Mouse (Mus musculus): ENCODE results near the gene Olfr644. TPM values are rescaled to one million over a fixed set of nuclear protein-coding genes. Genes with fewer than 3 reads are reported as not detected.

Olfr644 gene
- not detected in 2 replicates for polyA plus RNA-seq (2012; rRNA removed)

- 52% methylated on average over 2 of the region's 2 CpGs for WGBS
- no peak for DNase-seq
- Histone ChIP-seq H3K4me3 (replicated peaks; ENCODE audit: extremely low read depth, low read depth, low read length) (no peak within 1 kb of the TSS), H3K4me1 (ENCODE audit: control insufficient read depth, insufficient read depth, low read length) (no peaks in the 10 kb centered on the region)
- TF ChIP-seq POLR2A (IDR thresholded peaks at IDR 0.05; ENCODE audit: borderline replicate concordance, extremely low read depth, low read depth, low read length): no peak
- no peak for TF ChIP-seq CTCF (IDR thresholded peaks at IDR 0.05; ENCODE audit: insufficient read depth, low read length)
These were observed at the start of gene Olfr644 for GRCm38 (mm10) chr7:104071769-104072168. TSS of gene Olfr644 (minus strand) at chr7:104071869.

- Histone ChIP-seq H3K4me3 (replicated peaks; ENCODE audit: extremely low read depth, low read depth, low read length) (no peak within 1 kb of the TSS), H3K4me1 (ENCODE audit: control insufficient read depth, insufficient read depth, low read length) (no peaks in the 10 kb centered on the region)
- TF ChIP-seq POLR2A (IDR thresholded peaks at IDR 0.05; ENCODE audit: borderline replicate concordance, extremely low read depth, low read depth, low read length) (no peak), CTCF (IDR thresholded peaks at IDR 0.05; ENCODE audit: insufficient read depth, low read length) (no peak)
- DNase-seq: no peak
These were observed 33.0 kb upstream of the Olfr644 start, which contains the start of gene Olfr646 for GRCm38 (mm10) chr7:104104757-104104972. TSS of gene Olfr646 (plus strand) at chr7:104104873.

- Histone ChIP-seq H3K4me3 (replicated peaks; ENCODE audit: extremely low read depth, low read depth, low read length) (no peak overlapping the region), H3K4me1 (ENCODE audit: control insufficient read depth, insufficient read depth, low read length) (no peaks in the 10 kb centered on the region)
- TF ChIP-seq CTCF (IDR thresholded peaks at IDR 0.05; ENCODE audit: insufficient read depth, low read length) (no peak), POLR2A (IDR thresholded peaks at IDR 0.05; ENCODE audit: borderline replicate concordance, extremely low read depth, low read depth, low read length) (no peak)
- 61% methylated on average over 4 of the region's 4 CpGs for WGBS
- DNase-seq: no peak
These were observed 32.5 kb upstream of the Olfr644 start for GRCm38 (mm10) chr7:104103913-104104756.

DNA sequence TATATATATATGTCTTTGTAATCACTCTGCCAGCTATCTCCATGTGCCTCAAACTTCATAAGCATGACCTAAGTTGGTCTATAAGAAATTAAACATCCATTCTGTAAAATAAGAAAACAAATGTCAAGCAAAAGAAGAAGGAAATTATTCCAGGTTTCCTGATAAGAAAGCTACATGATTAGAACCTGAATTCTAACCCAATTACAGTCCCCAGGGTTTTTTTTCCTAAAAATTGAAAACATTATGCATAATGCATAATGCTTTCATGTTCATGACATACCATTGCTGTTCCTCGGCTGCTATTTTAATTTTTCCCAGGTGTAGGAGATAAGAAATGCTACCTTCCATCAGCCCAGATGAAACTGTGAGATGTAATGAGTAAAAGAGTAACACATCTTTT, 13.7 kb upstream of the Olfr644 start, which contains the start of gene Olfr645:
Gene Olfr645 (minus strand): TSS at position 101 of the 400 bp plus-strand sequence.
- TF ChIP-seq POLR2A (IDR thresholded peaks at IDR 0.05; ENCODE audit: borderline replicate concordance, extremely low read depth, low read depth, low read length) (no peak), CTCF (IDR thresholded peaks at IDR 0.05; ENCODE audit: insufficient read depth, low read length) (no peak)
- Histone ChIP-seq H3K4me1 (ENCODE audit: control insufficient read depth, insufficient read depth, low read length) (no peaks in the 10 kb centered on the region), H3K4me3 (replicated peaks; ENCODE audit: extremely low read depth, low read depth, low read length) (no peak within 1 kb of the TSS)
- no peak for DNase-seq
- WGBS: 73% methylated on average over 1 of the region's 1 CpGs

- TF ChIP-seq CTCF (IDR thresholded peaks at IDR 0.05; ENCODE audit: insufficient read depth, low read length): no peak
- TF ChIP-seq POLR2A (IDR thresholded peaks at IDR 0.05; ENCODE audit: borderline replicate concordance, extremely low read depth, low read depth, low read length): no peak
- 43% methylated on average over 2 of the region's 2 CpGs for WGBS
- Histone ChIP-seq H3K4me3 (replicated peaks; ENCODE audit: extremely low read depth, low read depth, low read length) (no peak within 1 kb of the TSS), H3K4me1 (ENCODE audit: control insufficient read depth, insufficient read depth, low read length) (no peaks in the 10 kb centered on the region)
- no peak for DNase-seq
These were observed 10.3 kb downstream of the Olfr644 start, which contains the start of gene 4930516K23Rik for GRCm38 (mm10) chr7:104061345-104061744. TSS of gene 4930516K23Rik (minus strand) at chr7:104061445.

GRCm38 (mm10) chr7:104059215-104059614, 12.5 kb downstream of the Olfr644 start:
- no peak for TF ChIP-seq POLR2A (IDR thresholded peaks at IDR 0.05; ENCODE audit: borderline replicate concordance, extremely low read depth, low read depth, low read length)
- TF ChIP-seq CTCF (IDR thresholded peaks at IDR 0.05; ENCODE audit: insufficient read depth, low read length): no peak
- no peak for DNase-seq
- no peak overlapping the region for H3K4me3 ChIP-seq (replicated peaks; ENCODE audit: extremely low read depth, low read depth, low read length)
- no peaks in the 10 kb centered on the region for H3K4me1 ChIP-seq (ENCODE audit: control insufficient read depth, insufficient read depth, low read length)
- WGBS: 84% methylated on average over 1 of the region's 1 CpGs

- H3K4me1 ChIP-seq (ENCODE audit: control insufficient read depth, insufficient read depth, low read length): no peaks in the 10 kb centered on the region
- TF ChIP-seq CTCF (IDR thresholded peaks at IDR 0.05; ENCODE audit: insufficient read depth, low read length): no peak
- no peak for TF ChIP-seq POLR2A (IDR thresholded peaks at IDR 0.05; ENCODE audit: borderline replicate concordance, extremely low read depth, low read depth, low read length)
- no peak within 1 kb of the TSS for H3K4me3 ChIP-seq (replicated peaks; ENCODE audit: extremely low read depth, low read depth, low read length)
- no peak for DNase-seq
- WGBS: 55% methylated on average over 1 of the region's 1 CpGs
These were observed 19.1 kb downstream of the Olfr644 start, which contains the start of gene Olfr642 for GRCm38 (mm10) chr7:104052566-104052965. TSS of gene Olfr642 (minus strand) at chr7:104052666.

DNA sequence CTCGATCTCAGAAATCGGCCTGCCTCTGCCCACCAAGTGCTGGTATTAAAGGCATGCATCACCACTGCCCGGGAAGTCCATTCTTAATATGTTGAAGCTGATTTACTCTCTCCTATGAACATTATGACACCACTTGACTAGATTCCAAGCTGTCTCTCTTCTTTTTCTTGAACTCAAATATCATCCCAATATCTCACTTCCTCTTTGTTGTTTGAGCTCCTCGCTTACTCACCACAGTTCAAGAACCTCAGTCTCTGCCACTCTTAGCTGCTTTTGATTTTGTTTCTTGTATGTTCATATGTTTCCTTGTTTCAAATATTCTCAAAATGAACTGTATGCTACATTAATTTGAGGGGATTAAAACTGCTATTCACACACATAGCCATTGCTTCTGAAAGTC, 20.9 kb downstream of the Olfr644 start:
- 74% methylated on average over 4 of the region's 4 CpGs for WGBS
- H3K4me3 ChIP-seq (replicated peaks; ENCODE audit: extremely low read depth, low read depth, low read length): no peak overlapping the region
- H3K4me1 ChIP-seq (ENCODE audit: control insufficient read depth, insufficient read depth, low read length): no peaks in the 10 kb centered on the region
- TF ChIP-seq POLR2A (IDR thresholded peaks at IDR 0.05; ENCODE audit: borderline replicate concordance, extremely low read depth, low read depth, low read length): no peak
- TF ChIP-seq CTCF (IDR thresholded peaks at IDR 0.05; ENCODE audit: insufficient read depth, low read length): no peak
- DNase-seq: no peak

- WGBS: 55% methylated on average over 1 of the region's 1 CpGs
These were observed 36.5 kb downstream of the Olfr644 start, which contains the start of gene Olfr641 for GRCm38 (mm10) chr7:104035145-104035544. TSS of gene Olfr641 (plus strand) at chr7:104035445.

GRCm38 (mm10) chr7:104026978-104027377, 44.7 kb downstream of the Olfr644 start:
- Histone ChIP-seq H3K4me3 (replicated peaks; ENCODE audit: extremely low read depth, low read depth, low read length) (no peak overlapping the region), H3K4me1 (ENCODE audit: control insufficient read depth, insufficient read depth, low read length) (no peaks in the 10 kb centered on the region)
- 69% methylated on average over 3 of the region's 3 CpGs for WGBS
- TF ChIP-seq POLR2A (IDR thresholded peaks at IDR 0.05; ENCODE audit: borderline replicate concordance, extremely low read depth, low read depth, low read length) (no peak), CTCF (IDR thresholded peaks at IDR 0.05; ENCODE audit: insufficient read depth, low read length) (no peak)
- no peak for DNase-seq

More at GRCm38 (mm10) chr7:104035145-104035544, 36.5 kb downstream of the Olfr644 start, which contains the start of gene Olfr641:
- Histone ChIP-seq H3K4me1 (ENCODE audit: control insufficient read depth, insufficient read depth, low read length) (no peaks in the 10 kb centered on the region), H3K4me3 (replicated peaks; ENCODE audit: extremely low read depth, low read depth, low read length) (no peak within 1 kb of the TSS)
- no peak for DNase-seq
- TF ChIP-seq POLR2A (IDR thresholded peaks at IDR 0.05; ENCODE audit: borderline replicate concordance, extremely low read depth, low read depth, low read length): no peak
- TF ChIP-seq CTCF (IDR thresholded peaks at IDR 0.05; ENCODE audit: insufficient read depth, low read length): no peak

Data from lung, adult 2 months (tissue).